Comparison of ENCODE assay signal across 30 mouse cellular contexts in the genomic region with DNA sequence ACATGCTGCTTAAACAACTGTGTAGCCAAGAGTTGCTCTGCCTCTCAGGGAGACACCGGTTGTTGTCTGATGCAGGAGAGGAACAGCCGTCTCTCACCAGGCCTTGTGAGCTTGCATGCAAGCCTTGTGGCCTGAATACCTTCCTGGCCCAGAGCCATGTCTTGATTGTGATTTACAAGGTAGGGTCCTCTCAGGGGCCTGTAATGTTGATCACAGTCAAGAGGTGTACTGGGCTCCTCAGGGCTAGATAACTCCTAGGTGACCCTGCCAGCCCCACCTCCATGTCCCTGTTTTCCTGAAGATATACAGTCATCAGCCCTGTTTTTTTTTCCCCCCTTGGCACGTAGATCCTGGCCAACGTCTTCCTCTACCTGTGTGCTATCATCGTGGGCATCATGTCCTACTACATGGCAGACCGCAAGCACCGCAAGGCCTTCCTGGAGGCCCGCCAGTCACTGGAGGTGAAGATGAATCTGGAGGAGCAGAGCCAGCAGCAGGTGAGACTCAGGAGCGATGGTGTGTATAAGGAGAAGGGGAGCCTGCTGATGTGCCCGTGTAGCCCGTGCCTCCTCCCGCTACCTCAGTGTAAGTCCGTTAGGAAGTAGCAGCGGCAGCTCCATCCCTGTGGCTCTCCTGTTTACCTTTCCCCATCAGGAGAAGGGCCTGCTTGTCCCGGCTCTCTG. TPM values are rescaled to one million over a fixed set of nuclear protein-coding genes. Genes with fewer than 3 reads are reported as not detected.
DNase-seq lines count a peak whose midpoint lies in the region; ATAC-seq and TF ChIP-seq lines count a peak whose summit lies in the region.
"Had no signal": no experiment of that assay in that cellular context is flagged by ENCODE, and none has a peak within 500 bp of the region (broad histone marks: within the 10 kb centered on the region; RNA-seq: fewer than 3 reads in every experiment).

No protein-coding gene starts in this region.

- ATAC-seq in granulocyte monocyte progenitor cell, adult 5-6 weeks (replicated peaks; ENCODE audit: poor library complexity, severe bottlenecking) = no peak
- ATAC-seq: forebrain, embryonic 14.5 days; intestine, embryonic 16.5 days; midbrain, embryonic 16.5 days; Patski had no signal

- no peak for DNase-seq in ES-E14 (ENCODE audit: low read depth, low spot score)
- DNase-seq in cerebellum, adult 18-20 months = peak; percentile 71 to 76
- peak; percentile 58 to 63 for DNase-seq in cerebellum, postnatal 10 days
- no peak for DNase-seq in urinary bladder, postnatal 36 days (ENCODE audit: low spot score in 2 of 2)
- no peak for DNase-seq in limb, embryonic 10.5 days (ENCODE audit: low spot score)
- DNase-seq in left cerebral cortex, adult 18-20 months (ENCODE audit: low spot score in 2 of 2) = no peak
- DNase-seq: adrenal gland, postnatal 25 days; gastrocnemius, postnatal 25 days; heart, adult 18-20 months; heart, postnatal 4 days; kidney, adult 8-10 months; kidney, postnatal 4 days; layer of hippocampus, postnatal 36 days; liver; lung, adult 2 months; lung, postnatal 14 days; right cerebral cortex, adult 18-20 months; spleen, adult 18-20 months; thymus, adult 2 months had no signal

- H3K4me1 ChIP-seq in E14TG2a.4 (replicated peaks; ENCODE audit: low read depth, low read length) (peaks cover 79% of the 10 kb centered on the region), ES-E14 (ENCODE audit: control insufficient read depth in 2 of 2, insufficient read depth in 2 of 2, low read length in 2 of 2, poor library complexity in 1 of 2) (peaks cover 11 to 32% of the 10 kb centered on the region in 2 experiments)
- H3K4me1 ChIP-seq in limb, embryonic 10.5 days = no peaks in the 10 kb centered on the region
- H3K4me1 ChIP-seq: heart, embryonic 12.5 days had no signal

- WGBS in limb, embryonic 10.5 days = 90% methylated on average over 15 of the region's 15 CpGs

- H3K27me3 ChIP-seq in E14TG2a.4 (ENCODE audit: insufficient read depth, low read length) = peaks cover 13% of the 10 kb centered on the region; the same call in 1 of the 2 replicates
- H3K27me3 ChIP-seq in limb, embryonic 10.5 days (ENCODE audit: low read depth, poor library complexity, severe bottlenecking) = no peaks in the 10 kb centered on the region
- H3K27me3 ChIP-seq: heart, embryonic 12.5 days; hindbrain, embryonic 13.5 days had no signal

- H3K9ac ChIP-seq in ES-E14 (ENCODE audit: insufficient read depth, low read depth, low read length, poor library complexity, severe bottlenecking) = peak overlapping the region; percentile 33
- H3K9ac ChIP-seq: heart, embryonic 12.5 days; hindbrain, embryonic 13.5 days; liver, embryonic 14.5 days had no signal

- in situ Hi-C loops in ES-E14 (cut with MboI; ENCODE audit: low sequenced_read_pairs in 2 of 2, unreplicated experiment in 2 of 2) = no loop called here

- 0 out of 2 replicates have a peak, but pooled peaks cover 4% of the 10 kb centered on the region for H3K36me3 ChIP-seq in E14TG2a.4 (ENCODE audit: insufficient read depth, low read length)
- H3K36me3 ChIP-seq in ES-E14 (ENCODE audit: control insufficient read depth, insufficient read depth, low read length, poor library complexity, severe bottlenecking) = no peaks in the 10 kb centered on the region
- H3K36me3 ChIP-seq in limb, embryonic 10.5 days = no peaks in the 10 kb centered on the region
- H3K36me3 ChIP-seq: G1E; hindbrain, embryonic 13.5 days had no signal

- H3K4me3 ChIP-seq in E14TG2a.4 (replicated peaks; ENCODE audit: low read length) (peak overlapping the region; percentile 69), ES-E14 (ENCODE audit: insufficient read depth in 1 of 2, low read depth in 1 of 2, low read length in 2 of 2, poor library complexity in 1 of 2, severe bottlenecking in 1 of 2) (peak overlapping the region; percentile 37 to 49; a peak in 3 of 4 replicates)
- no peak overlapping the region for H3K4me3 ChIP-seq in limb, embryonic 10.5 days
- H3K4me3 ChIP-seq: heart, embryonic 12.5 days; hindbrain, embryonic 13.5 days had no signal

- no peak overlapping the region for H3K27ac ChIP-seq in ES-E14 (ENCODE audit: insufficient read depth, low read depth, low read length, poor library complexity, severe bottlenecking)
- H3K27ac ChIP-seq in limb, embryonic 10.5 days = no peak overlapping the region
- H3K27ac ChIP-seq: hindbrain, embryonic 13.5 days; kidney, postnatal 0 days; liver, embryonic 14.5 days had no signal

- TF ChIP-seq CTCF in E14TG2a.4 (conservative IDR thresholded peaks at IDR 0.05; ENCODE audit: low read length) = no peak

- no peaks in the 10 kb centered on the region for H3K9me3 ChIP-seq in E14TG2a.4 (ENCODE audit: low read length)
- H3K9me3 ChIP-seq in ES-E14 (ENCODE audit: control insufficient read depth, insufficient read depth, low read depth, low read length) = no peaks in the 10 kb centered on the region
- H3K9me3 ChIP-seq in limb, embryonic 10.5 days (replicated peaks) = no peaks in the 10 kb centered on the region
- H3K9me3 ChIP-seq: G1E; heart, embryonic 12.5 days; hindbrain, embryonic 13.5 days had no signal

TF ChIP-seq in ES-E14, 5 proteins besides CTCF, POLR2A, EP300 and RAD21:
- TF ChIP-seq CHD2 (IDR thresholded peaks at IDR 0.05; ENCODE audit: low read depth, low read length) = no peak
- no peak for TF ChIP-seq ZC3H11A (IDR thresholded peaks at IDR 0.05; ENCODE audit: borderline replicate concordance, low read depth, low read length)
- TF ChIP-seq HCFC1 (IDR thresholded peaks at IDR 0.05; ENCODE audit: borderline replicate concordance, insufficient read depth, low read length) = no peak
- no peak for TF ChIP-seq MAFK (IDR thresholded peaks at IDR 0.05; ENCODE audit: insufficient read depth, low read depth, low read length)
- TF ChIP-seq ZNF384 (IDR thresholded peaks at IDR 0.05; ENCODE audit: low read depth, low read length) = no peak

RNA-seq across cellular contexts. Expression of gene Adcy3, which starts 40.3 kb away (rescaled TPM):
- 14.1 and 28.2 TPM in 2 replicates for total RNA-seq in ES-E14 (2012; rRNA removed)
- 8.1 and 8.4 TPM in 2 replicates for polyA plus RNA-seq in limb, embryonic 10.5 days (2016; fragmentation: Nextera tagmentation; extraction: Ambion mirVana)
- total RNA-seq in left cerebral cortex, adult 18-20 months (2021) = 10 to 100 TPM; 53.5 to 55.5 TPM
- total RNA-seq in granulocyte monocyte progenitor cell, adult 5-6 weeks (2014; fragmentation: Nextera tagmentation) = 2.2 and 3.6 TPM in 2 replicates
- 2.3 and 2.7 TPM in 2 replicates for total RNA-seq in granulocyte monocyte progenitor cell, adult 5-6 weeks (2017)
- polyA plus RNA-seq: G1E had no signal

Comparison
In these comparisons a context has a peak if more than half of its experiments do, and no peak if none do; other contexts are left out.
1. DNase-seq: peak in cerebellum, adult 18-20 months (2 of 2) and cerebellum, postnatal 10 days (2 of 2); none in ES-E14 (single experiment), urinary bladder, postnatal 36 days (0 of 2), limb, embryonic 10.5 days (single experiment) and left cerebral cortex, adult 18-20 months (0 of 2).